Mouse (Mus musculus): ENCODE results near the gene Lgals3bp.
"Not testable (repeated sequence)": the region's sequence is repeated elsewhere in the genome, so short reads cannot be mapped to it uniquely, and the experiment has no call there.

Lgals3bp gene

GRCm38 (mm10) chr11:118401195-118401594 is 697 bp downstream of the Lgals3bp start:
- DNase-seq (ENCODE audit: low spot score): peak; percentile 7

- DNase-seq (ENCODE audit: low spot score): peak; percentile 8
Observed at GRCm38 (mm10) chr11:118400566-118400936, 1.3 kb downstream of the Lgals3bp start.

- no peak for DNase-seq (ENCODE audit: low spot score)
Observed at GRCm38 (mm10) chr11:118399891-118400565, 1.9 kb downstream of the Lgals3bp start.

GRCm38 (mm10) chr11:118397806-118398530 is 3.9 kb downstream of the Lgals3bp start:
- DNase-seq (ENCODE audit: low spot score): peak; percentile 8

- no peak for DNase-seq (ENCODE audit: low spot score)
Observed at GRCm38 (mm10) chr11:118394538-118394937, 7.4 kb downstream of the Lgals3bp start.

GRCm38 (mm10) chr11:118393991-118394390 is 7.9 kb downstream of the Lgals3bp start:
- no peak for DNase-seq (ENCODE audit: low spot score)

- peak; percentile 7 for DNase-seq (ENCODE audit: low spot score)
Observed at GRCm38 (mm10) chr11:118387816-118388215, 14.1 kb downstream of the Lgals3bp start.

- DNase-seq (ENCODE audit: low spot score): peak; percentile 53
Observed at GRCm38 (mm10) chr11:118379251-118380009, 22.5 kb downstream of the Lgals3bp start.

- peak; percentile 7 for DNase-seq (ENCODE audit: low spot score)
Observed at GRCm38 (mm10) chr11:118378656-118379055, 23.2 kb downstream of the Lgals3bp start.

GRCm38 (mm10) chr11:118376323-118376722 is 25.6 kb downstream of the Lgals3bp start:
- DNase-seq (ENCODE audit: low spot score): not testable (repeated sequence)

- DNase-seq (ENCODE audit: low spot score): peak; percentile 5
Observed at GRCm38 (mm10) chr11:118375881-118376280, 26.0 kb downstream of the Lgals3bp start.

GRCm38 (mm10) chr11:118375461-118375860 is 26.4 kb downstream of the Lgals3bp start:
- DNase-seq (ENCODE audit: low spot score): peak; percentile 4

- peak; percentile 7 for DNase-seq (ENCODE audit: low spot score)
Observed at GRCm38 (mm10) chr11:118375006-118375405, 26.9 kb downstream of the Lgals3bp start.

GRCm38 (mm10) chr11:118374506-118374905 is 27.4 kb downstream of the Lgals3bp start:
- peak; percentile 5 for DNase-seq (ENCODE audit: low spot score)

- DNase-seq (ENCODE audit: low spot score): no peak
Observed at GRCm38 (mm10) chr11:118372641-118373040, 29.3 kb downstream of the Lgals3bp start.

- no peak for DNase-seq (ENCODE audit: low spot score)
Observed at GRCm38 (mm10) chr11:118371876-118372275, 30.0 kb downstream of the Lgals3bp start.

GRCm38 (mm10) chr11:118369657-118370056 is 32.2 kb downstream of the Lgals3bp start:
- DNase-seq (ENCODE audit: low spot score): peak; percentile 7

GRCm38 (mm10) chr11:118369251-118369650 is 32.6 kb downstream of the Lgals3bp start:
- peak; percentile 8 for DNase-seq (ENCODE audit: low spot score)

GRCm38 (mm10) chr11:118368330-118368729 is 33.6 kb downstream of the Lgals3bp start:
- DNase-seq (ENCODE audit: low spot score): peak; percentile 8

GRCm38 (mm10) chr11:118366559-118366958 is 35.3 kb downstream of the Lgals3bp start:
- no peak for DNase-seq (ENCODE audit: low spot score)

GRCm38 (mm10) chr11:118366108-118366507 is 35.8 kb downstream of the Lgals3bp start:
- DNase-seq (ENCODE audit: low spot score): peak; percentile 6

GRCm38 (mm10) chr11:118365171-118365570 is 36.7 kb downstream of the Lgals3bp start:
- DNase-seq (ENCODE audit: low spot score): peak; percentile 14

- DNase-seq (ENCODE audit: low spot score): peak; percentile 9
Observed at GRCm38 (mm10) chr11:118364021-118364420, 37.9 kb downstream of the Lgals3bp start.

All from urinary bladder, postnatal 10 days (tissue).